Mouse (Mus musculus): Measurements from ENCODE around the gene Glrx5. TPM values are rescaled to one million over a fixed set of nuclear protein-coding genes. Genes with fewer than 3 reads are reported as not detected.

The Glrx5 gene
- polyA plus RNA-seq, 1 experiment from 2014 or later: 173 TPM

DNA sequence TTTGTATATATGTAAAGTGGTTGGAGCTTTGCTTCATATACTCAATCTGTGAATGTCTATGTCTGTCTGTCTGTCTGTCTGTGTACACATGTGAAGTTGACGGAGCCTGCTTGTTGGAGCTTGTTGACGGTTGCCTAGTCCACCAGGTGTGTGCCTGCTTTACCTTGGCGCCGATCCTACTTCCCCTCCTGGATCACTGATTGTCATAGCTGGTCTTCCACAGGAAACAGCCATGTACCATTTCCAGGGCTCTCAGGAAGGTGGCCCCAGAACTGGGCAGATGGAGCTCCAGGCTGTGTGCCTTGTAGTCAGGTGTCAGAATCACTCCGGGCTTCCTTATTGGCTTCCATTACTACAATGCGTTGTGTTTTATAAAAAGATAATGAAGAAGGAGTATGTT lies 54.3 kb downstream of the Glrx5 start:
- H3K9me3 ChIP-seq (replicated peaks; ENCODE audit: control insufficient read depth, low read length): no peaks in the 10 kb centered on the region
- no peak overlapping the region for H3K9ac ChIP-seq (ENCODE audit: low read length)
- H3K4me1 ChIP-seq (ENCODE audit: control insufficient read depth, insufficient read depth, low read length): no peaks in the 10 kb centered on the region
- no peaks in the 10 kb centered on the region for H3K36me3 ChIP-seq (ENCODE audit: control insufficient read depth, insufficient read depth, low read length)
- ATAC-seq (no peak), DNase-seq (ENCODE audit: low spot score) (no peak)
- no peak overlapping the region for H3K27ac ChIP-seq (ENCODE audit: low read depth, low read length)
- 97% methylated on average over 6 of the region's 6 CpGs for WGBS
- no peaks in the 10 kb centered on the region for H3K27me3 ChIP-seq (replicated peaks; ENCODE audit: control insufficient read depth, insufficient read depth, low read length)
- H3K4me2 ChIP-seq (ENCODE audit: low read length): no peak overlapping the region
- no peak overlapping the region for H3K4me3 ChIP-seq (ENCODE audit: low read depth, low read length)

DNA sequence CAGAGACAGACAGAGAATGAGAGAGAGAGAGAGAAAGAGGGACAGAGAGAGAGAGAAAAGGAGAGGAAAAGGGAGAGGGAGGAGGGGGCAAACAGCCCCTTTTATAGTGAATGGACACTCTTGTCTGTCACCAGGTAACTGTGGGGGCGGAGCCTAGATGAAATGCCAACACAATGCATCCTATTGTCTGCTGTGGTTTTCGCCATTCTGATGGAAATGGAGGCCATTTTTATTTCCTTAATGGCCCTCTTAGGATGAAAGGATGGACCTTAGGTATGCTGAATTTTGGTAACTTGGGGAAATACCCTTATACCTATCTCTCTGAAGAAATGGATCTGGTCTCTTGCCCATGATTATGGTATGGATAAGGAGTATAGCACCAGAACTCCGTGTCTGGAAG lies 54.9 kb downstream of the Glrx5 start:
- H3K9me3 ChIP-seq (replicated peaks; ENCODE audit: control insufficient read depth, low read length): no peaks in the 10 kb centered on the region
- no peaks in the 10 kb centered on the region for H3K4me1 ChIP-seq (ENCODE audit: control insufficient read depth, insufficient read depth, low read length)
- no peaks in the 10 kb centered on the region for H3K36me3 ChIP-seq (ENCODE audit: control insufficient read depth, insufficient read depth, low read length)
- DNase-seq (ENCODE audit: low spot score) (no peak), ATAC-seq (no peak)
- H3K4me2 ChIP-seq (ENCODE audit: low read length): no peak overlapping the region
- WGBS: 80% methylated on average over 3 of the region's 3 CpGs
- no peak overlapping the region for H3K4me3 ChIP-seq (ENCODE audit: low read depth, low read length)
- no peaks in the 10 kb centered on the region for H3K27me3 ChIP-seq (replicated peaks; ENCODE audit: control insufficient read depth, insufficient read depth, low read length)
- no peak overlapping the region for H3K27ac ChIP-seq (ENCODE audit: low read depth, low read length)
- H3K9ac ChIP-seq (ENCODE audit: low read length): no peak overlapping the region

DNA sequence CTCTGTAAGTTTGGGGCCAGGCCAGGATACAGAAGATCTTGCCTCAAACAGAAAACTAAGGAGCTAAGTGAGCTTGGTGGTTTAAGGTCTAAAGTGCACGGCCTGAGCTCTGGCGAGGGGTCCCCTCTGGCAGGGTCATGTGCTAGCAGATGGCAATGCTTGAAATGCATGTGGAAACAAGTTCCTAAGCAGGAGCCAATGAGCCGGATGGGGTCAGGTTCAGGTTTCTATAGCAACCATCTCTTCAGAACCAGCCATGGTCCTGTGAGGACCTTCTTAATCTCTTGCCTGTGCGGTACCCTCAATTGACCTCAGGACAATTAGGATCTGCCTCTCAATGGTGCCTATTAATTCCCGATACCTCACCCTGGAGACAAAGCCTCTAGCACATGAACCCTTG lies 56.7 kb downstream of the Glrx5 start:
- Histone ChIP-seq H3K27me3 (replicated peaks; ENCODE audit: control insufficient read depth, insufficient read depth, low read length) (no peaks in the 10 kb centered on the region), H3K27ac (ENCODE audit: low read depth, low read length) (no peak overlapping the region)
- 31% methylated on average over 5 of the region's 5 CpGs for WGBS

DNA sequence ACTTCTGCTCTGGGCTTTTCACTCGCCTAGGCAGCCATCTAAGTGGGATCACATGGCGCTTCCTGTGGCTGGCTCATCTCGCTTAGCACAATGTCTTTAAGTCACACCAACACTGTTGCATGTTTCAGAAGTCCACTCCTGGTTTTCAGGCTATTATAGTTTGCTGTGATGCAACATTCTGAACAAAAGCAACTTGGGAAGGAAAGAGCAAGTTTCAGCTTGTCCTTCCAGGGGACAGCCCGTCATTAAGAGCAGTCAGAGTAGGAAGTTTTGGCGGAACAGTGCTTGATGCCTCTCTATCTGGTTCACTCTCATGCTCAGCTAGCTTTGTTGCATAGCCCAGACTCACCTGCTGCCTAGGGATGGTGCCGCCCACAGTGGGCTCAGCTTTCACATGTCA lies 59.1 kb downstream of the Glrx5 start:
- H3K4me2 ChIP-seq (ENCODE audit: low read length): no peak overlapping the region
- H3K4me1 ChIP-seq (ENCODE audit: control insufficient read depth, insufficient read depth, low read length): peaks cover 12% of the 10 kb centered on the region
- H3K27ac ChIP-seq (ENCODE audit: low read depth, low read length): no peak overlapping the region
- no peak for DNase-seq (ENCODE audit: low spot score)
- no peak overlapping the region for H3K9ac ChIP-seq (ENCODE audit: low read length)
- no peaks in the 10 kb centered on the region for H3K36me3 ChIP-seq (ENCODE audit: control insufficient read depth, insufficient read depth, low read length)
- no peaks in the 10 kb centered on the region for H3K9me3 ChIP-seq (replicated peaks; ENCODE audit: control insufficient read depth, low read length)
- H3K4me3 ChIP-seq (ENCODE audit: low read depth, low read length): no peak overlapping the region
- no peak for ATAC-seq
- H3K27me3 ChIP-seq (replicated peaks; ENCODE audit: control insufficient read depth, insufficient read depth, low read length): no peaks in the 10 kb centered on the region
- WGBS: 91% methylated on average over 6 of the region's 6 CpGs

More for the DNA sequence above, 56.7 kb downstream of the Glrx5 start:
- H3K4me2 ChIP-seq (ENCODE audit: low read length): no peak overlapping the region
- H3K9me3 ChIP-seq (replicated peaks; ENCODE audit: control insufficient read depth, low read length): no peaks in the 10 kb centered on the region
- no peak overlapping the region for H3K9ac ChIP-seq (ENCODE audit: low read length)
- DNase-seq (ENCODE audit: low spot score): no peak
- H3K4me1 ChIP-seq (ENCODE audit: control insufficient read depth, insufficient read depth, low read length): peaks cover 12% of the 10 kb centered on the region
- no peak overlapping the region for H3K4me3 ChIP-seq (ENCODE audit: low read depth, low read length)
- ATAC-seq: no peak
- H3K36me3 ChIP-seq (ENCODE audit: control insufficient read depth, insufficient read depth, low read length): no peaks in the 10 kb centered on the region

Small RNA genes lying within 50 kb of the gene (microRNA-seq; reads per million reads assigned to microRNA genes)
- 2.0 reads per million, percentile 10 among the genes with 10 or more reads in this experiment for gene Mir3069

Other genes with a start within 250 kb of the Glrx5 start
- gene Clmn, start 167.6 kb upstream of the Glrx5 start, polyA plus RNA-seq (2014; fragmentation: Nextera tagmentation; extraction: Ambion mirVana): 0.33 and 0.72 TPM in 2 replicates
- gene Syne3, start 22.9 kb upstream of the Glrx5 start, polyA plus RNA-seq (2014; fragmentation: Nextera tagmentation; extraction: Ambion mirVana): 0.08 and 0.22 TPM in 2 replicates
- not detected in 2 replicates for gene Tcl1b2, start 113.3 kb downstream of the Glrx5 start, polyA plus RNA-seq (2014; fragmentation: Nextera tagmentation; extraction: Ambion mirVana)
- not detected in 2 replicates for gene Tcl1b1, start 127.0 kb downstream of the Glrx5 start, polyA plus RNA-seq (2014; fragmentation: Nextera tagmentation; extraction: Ambion mirVana)
- gene Tcl1b5, start 143.7 kb downstream of the Glrx5 start, polyA plus RNA-seq (2014; fragmentation: Nextera tagmentation; extraction: Ambion mirVana): not detected in 2 replicates
- gene Tcl1b3, start 158.4 kb downstream of the Glrx5 start, polyA plus RNA-seq (2014; fragmentation: Nextera tagmentation; extraction: Ambion mirVana): not detected in 2 replicates
- gene Tcl1b4, start 169.3 kb downstream of the Glrx5 start, polyA plus RNA-seq (2014; fragmentation: Nextera tagmentation; extraction: Ambion mirVana): not detected in 2 replicates
- not detected in 2 replicates for gene Tcl1, start 190.1 kb downstream of the Glrx5 start, polyA plus RNA-seq (2014; fragmentation: Nextera tagmentation; extraction: Ambion mirVana)